Mouse (Mus musculus) ES-E14 (cell line): ENCODE data around the gene Zkscan6.

Experiments
- CHD2 ChIP-seq: IDR thresholded peaks from 2 replicates; pipeline ENCODE4 v1.6.1; 2014; ENCODE audit warnings: mild to moderate bottlenecking, low read depth, low read length, inconsistent platforms
- HCFC1 ChIP-seq: IDR thresholded peaks from 2 replicates; pipeline ENCODE4 v1.6.1; 2012; ENCODE audit warnings: low read length, inconsistent platforms, borderline replicate concordance; ENCODE audit not compliant: insufficient read depth
- ZC3H11A ChIP-seq: IDR thresholded peaks from 2 replicates; pipeline ENCODE4 v1.6.1; 2012; ENCODE audit warnings: low read depth, mild to moderate bottlenecking, inconsistent platforms, low read length, borderline replicate concordance

- TF ChIP-seq ZC3H11A (no peak), HCFC1 (peak; percentile 42; the same call in 1 of the 2 replicates), CHD2 (no peak)
Observed at GRCm38 (mm10) chr11:65806909-65807504, at the start of gene Zkscan6.
